Mouse (Mus musculus) stomach, embryonic 16.5 days (tissue): ENCODE measurements around the gene Zfp81. TPM values are rescaled to one million over a fixed set of nuclear protein-coding genes. Genes with fewer than 3 reads are reported as not detected.

ENCODE experiments used
- polyA plus RNA-seq: library from polyadenylated mRNA; unstranded; fragments of >200 nt; fragmentation: Nextera tagmentation; extraction: Ambion mirVana; gene quantifications from 2 replicates; pipeline ENCODE4 v1.2.1, GENCODE M21; 2015

The Zfp81 gene
- polyA plus RNA-seq, 1 experiment from 2014 or later, result 8.5 TPM

Other genes starting within 250 kb of the Zfp81 start
- not detected in 2 replicates for gene Morc2b, start 219.2 kb downstream of the Zfp81 start, polyA plus RNA-seq
- not detected in 2 replicates for gene Olfr55, start 190.4 kb downstream of the Zfp81 start, polyA plus RNA-seq
- not detected in 2 replicates for gene Olfr239, start 167.6 kb downstream of the Zfp81 start, polyA plus RNA-seq
- gene Olfr1564, start 137.2 kb downstream of the Zfp81 start, polyA plus RNA-seq, result not detected in 2 replicates
- gene Zfp955a, start 103.7 kb downstream of the Zfp81 start, polyA plus RNA-seq, result 15.3 and 15.9 TPM in 2 replicates
- gene Olfr63, start 94.2 kb downstream of the Zfp81 start, polyA plus RNA-seq, result 0.01 TPM in 1 of 2 replicates, not detected in the other
- gene Zfp955b, start 69.3 kb downstream of the Zfp81 start, polyA plus RNA-seq, result 10.9 and 11.9 TPM in 2 replicates
- 12.1 and 12.6 TPM in 2 replicates for gene Zfp101, start 35.8 kb upstream of the Zfp81 start, polyA plus RNA-seq
- gene Actl9, start 74.0 kb upstream of the Zfp81 start, polyA plus RNA-seq, result not detected in 2 replicates
- gene Adamts10, start 165.3 kb upstream of the Zfp81 start, polyA plus RNA-seq, result 61.5 and 68.0 TPM in 2 replicates
- gene Myo1f, start 196.8 kb upstream of the Zfp81 start, polyA plus RNA-seq, result 6.3 and 7.9 TPM in 2 replicates